Mouse (Mus musculus) cerebral cortex, adult 2 months (tissue): Measurements from ENCODE around the gene Serpine2.

Source experiments
- WGBS: fragments of 180-500 bp; shearing (Covaris S2); methylation state at CpG from one replicate; pipeline ENCODE4 v1.1.7; 2018; 5-methylcytosine and 5-hydroxymethylcytosine counted together

The Serpine2 gene

DNA sequence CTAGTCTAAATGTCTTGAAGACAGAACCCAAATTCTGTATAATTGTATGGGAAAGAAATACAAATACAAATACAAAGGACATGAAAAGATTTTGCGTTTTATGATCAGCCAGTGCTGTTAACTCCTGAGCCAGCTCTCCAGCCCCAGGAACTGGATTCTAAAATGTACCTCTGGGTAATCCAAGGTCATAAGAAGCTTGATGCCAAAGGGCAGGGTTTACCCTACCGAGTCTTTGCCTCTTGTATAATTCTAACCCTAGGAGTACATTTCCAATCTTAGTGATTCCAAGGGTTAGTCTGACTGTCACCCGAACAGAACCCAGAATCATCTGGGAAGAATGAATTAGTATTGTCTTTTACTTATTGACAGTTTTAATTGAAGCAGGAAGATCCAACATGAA, 45.5 kb downstream of the Serpine2 start:
- WGBS: 92% methylated on average over 3 of the region's 3 CpGs

DNA sequence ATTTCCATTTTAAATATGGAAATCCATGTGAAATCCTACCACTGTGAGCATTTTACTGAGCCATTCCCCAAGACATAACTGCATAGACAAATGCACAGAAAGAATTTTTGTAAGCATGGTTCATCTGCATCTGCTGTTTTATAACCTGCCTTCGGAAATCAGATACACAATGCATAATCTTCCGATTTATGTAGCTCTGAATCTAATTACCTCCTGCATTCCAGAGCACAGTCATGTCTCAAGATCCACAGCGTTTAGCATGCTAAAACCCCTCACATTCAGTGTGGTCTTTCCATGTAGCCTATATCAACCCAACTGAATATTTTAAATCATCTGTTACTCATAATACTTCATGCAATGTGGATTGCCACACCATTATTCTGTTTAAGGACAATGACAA, 51.5 kb downstream of the Serpine2 start:
- WGBS: 66% methylated on average over 3 of the region's 3 CpGs

DNA sequence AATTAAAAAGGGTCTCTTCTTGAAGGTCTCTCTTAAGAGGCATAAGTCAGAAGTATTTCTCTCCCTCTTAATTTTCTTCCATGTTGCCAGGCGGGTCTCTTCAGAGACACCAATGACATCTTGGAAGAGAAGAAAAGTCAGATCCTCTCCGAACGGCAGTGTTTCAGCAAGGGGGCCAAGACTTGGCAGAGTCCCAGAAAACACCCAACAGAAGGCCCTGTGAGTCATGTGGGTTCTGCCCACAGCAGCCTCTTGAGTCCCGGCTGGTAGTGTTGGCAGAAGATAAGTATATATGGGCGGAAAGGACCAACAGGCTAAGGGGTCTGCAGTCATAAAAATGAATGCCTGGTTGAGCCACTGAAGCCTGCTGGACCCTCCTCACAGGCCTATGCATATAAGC, 54.1 kb downstream of the Serpine2 start:
- 47% methylated on average over 5 of the region's 5 CpGs for WGBS

DNA sequence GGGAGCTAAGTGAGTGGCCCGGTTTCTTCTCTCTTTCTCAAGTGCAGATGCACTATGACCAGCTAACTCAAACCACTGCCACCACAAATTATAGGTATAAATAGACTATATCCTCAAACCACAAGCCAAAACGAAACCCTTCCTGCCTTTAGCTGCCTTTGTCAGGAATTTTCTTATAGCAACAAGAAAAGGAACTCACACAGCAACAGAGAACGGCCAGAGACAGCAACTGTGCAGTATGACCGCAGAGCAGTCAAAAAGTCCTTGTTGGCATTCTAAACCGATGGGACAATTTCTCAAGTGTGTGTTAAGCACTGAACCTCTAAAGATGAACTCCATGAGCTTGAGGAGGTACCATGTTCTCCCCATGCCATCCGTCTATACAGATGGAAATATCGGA, 57.4 kb downstream of the Serpine2 start:
- WGBS: 81% methylated on average over 7 of the region's 7 CpGs

DNA sequence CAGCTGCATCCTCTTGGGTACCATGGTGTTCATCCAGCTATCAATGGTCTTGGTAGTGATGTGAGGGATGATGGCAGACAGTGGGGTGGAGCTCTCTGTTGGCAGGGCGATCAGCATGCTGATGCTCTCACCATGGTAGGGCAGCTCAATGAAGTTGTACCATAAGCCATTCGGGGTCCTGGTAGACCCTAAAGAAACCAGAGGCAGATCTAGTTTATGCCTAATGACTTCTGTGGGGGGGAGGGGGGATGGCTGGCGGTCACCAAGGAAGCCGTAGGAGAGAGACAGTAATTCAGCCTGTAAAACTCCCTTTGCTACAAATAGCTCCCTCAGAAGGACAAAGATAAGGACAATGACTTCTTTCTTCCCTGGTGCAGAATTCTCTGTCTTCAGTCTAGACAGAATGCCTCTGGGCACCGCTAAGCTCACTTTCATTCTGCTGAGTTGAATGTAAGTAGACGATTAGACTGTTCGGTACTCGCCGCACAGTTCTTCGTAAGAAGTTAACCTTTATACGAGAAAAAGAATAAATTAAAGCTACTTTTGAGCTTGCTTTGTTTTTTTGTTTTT, 58.0 kb downstream of the Serpine2 start:
- WGBS: 69% methylated on average over 11 of the region's 11 CpGs

DNA sequence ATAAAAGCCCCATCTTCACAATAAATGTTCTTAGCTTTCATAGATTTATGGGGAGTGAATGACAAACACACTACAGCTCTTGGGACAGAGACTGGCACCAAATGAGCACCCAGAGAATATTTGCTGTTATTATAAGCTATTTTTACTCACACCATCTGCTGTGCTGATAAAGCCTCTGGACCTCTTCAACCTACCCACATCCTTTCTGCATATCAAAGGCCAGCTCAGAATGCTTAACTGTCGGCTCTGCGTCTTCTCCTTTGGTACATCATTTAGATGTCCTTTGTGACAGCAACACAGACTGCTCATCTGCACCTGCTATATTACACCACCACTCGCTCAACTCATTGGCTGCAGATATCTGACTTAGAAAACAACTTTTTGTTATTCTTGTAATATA, 63.9 kb downstream of the Serpine2 start:
- WGBS: 82% methylated on average over 3 of the region's 3 CpGs

DNA sequence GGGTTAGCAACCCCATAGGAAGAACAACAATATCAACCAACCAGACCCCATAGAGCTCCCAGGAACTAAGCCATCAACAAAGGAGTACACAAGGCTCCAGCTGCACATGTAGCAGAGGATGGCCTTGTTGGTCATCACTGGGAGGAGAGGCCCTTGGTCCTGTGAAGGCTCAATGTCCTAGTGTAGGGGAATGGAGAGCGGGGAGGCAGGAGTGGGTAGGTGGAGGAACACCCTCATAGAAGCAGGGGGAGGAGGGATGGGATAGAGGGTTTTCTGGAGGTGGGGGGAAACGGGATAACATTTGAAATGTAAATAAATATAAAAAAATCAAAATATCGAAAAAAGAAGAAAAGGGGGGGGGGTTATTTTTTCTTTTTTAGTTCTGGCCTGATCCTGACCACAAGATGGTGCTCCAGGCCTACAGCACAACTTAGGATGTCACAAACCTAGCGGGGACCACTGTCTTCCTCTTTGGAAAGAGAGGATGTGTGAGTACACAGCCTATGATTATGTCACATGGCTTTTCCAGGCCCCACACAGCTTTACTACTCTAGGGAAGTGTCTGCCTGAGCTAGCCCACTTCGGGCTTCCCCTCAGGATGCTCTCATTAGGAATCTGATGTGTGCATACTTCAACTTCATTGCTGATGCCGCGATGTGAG, 74.6 kb downstream of the Serpine2 start:
- 44% methylated on average over 7 of the region's 7 CpGs for WGBS

DNA sequence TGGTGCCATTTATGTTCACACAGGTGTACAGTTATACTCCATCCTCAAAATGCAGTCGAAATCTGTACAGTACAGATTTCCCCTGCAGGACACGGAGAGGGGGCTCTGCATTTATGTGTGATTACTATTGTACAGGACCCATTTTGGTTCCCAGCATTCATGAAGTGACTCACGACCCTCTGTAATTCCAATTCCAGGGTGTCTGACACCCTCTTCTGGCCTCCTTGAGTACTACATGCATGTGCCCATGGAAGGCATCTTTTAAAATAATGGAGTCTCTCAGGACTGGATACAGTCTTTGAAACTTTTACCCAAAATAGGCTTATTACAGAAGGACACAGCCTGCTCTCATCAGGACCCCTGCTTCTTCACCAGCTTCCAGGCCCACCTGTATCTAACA, 78.5 kb downstream of the Serpine2 start:
- WGBS: 90% methylated on average over 3 of the region's 3 CpGs

DNA sequence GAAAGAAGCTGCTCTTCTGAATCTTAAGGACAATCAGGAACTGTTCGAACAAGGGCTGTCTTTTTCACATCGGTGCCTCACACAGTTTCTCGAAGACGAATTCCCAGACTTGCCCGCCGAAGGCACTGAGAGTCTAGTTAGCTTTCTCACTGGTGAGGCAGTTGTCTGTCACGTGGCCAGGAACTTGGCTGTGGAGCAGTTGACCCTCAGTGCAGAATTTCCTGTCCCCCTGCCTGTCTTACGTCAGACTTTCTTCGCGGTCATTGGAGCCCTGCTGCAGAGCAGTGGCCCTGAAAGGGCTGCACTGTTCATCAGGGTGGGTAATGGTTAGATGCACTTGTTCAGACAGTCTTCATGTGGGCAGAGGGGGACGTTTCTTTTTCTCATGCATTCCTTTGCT, 83.0 kb downstream of the Serpine2 start:
- WGBS: 74% methylated on average over 11 of the region's 11 CpGs

DNA sequence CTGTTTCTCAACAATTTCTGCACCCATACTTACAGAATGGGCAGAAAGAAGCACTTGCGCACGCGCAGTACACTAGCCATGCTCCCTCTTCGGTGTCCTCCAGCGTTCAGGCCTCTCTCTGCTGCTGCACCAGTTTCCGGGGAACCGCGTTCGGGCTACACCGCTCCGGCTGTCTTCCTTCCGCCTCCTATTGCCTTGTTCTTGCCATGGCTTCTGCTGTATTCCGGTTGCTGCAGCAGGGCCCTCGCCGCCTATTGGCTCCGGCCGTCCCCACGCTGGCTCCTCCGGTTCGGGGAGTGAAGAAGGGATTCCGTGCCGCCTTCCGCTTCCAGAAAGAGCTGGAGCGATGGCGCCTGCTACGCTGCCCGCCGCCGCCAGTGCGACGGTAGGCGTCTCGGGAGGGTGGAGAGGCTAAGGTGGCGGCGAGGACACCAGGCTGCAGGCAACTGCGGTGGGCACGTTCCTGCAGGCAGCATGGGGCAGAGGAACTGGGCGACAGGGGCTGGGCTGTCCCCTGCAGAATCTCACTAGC, 85.0 kb downstream of the Serpine2 start, which contains the start of the genes Mrpl44 and Wdfy1:
Gene Mrpl44 (plus strand): TSS at position 92 of the 532 bp plus-strand sequence.
Gene Wdfy1 (minus strand): TSS at position 217 of the 532 bp plus-strand sequence.
- WGBS: under 1% methylated on average over 38 of the region's 38 CpGs

DNA sequence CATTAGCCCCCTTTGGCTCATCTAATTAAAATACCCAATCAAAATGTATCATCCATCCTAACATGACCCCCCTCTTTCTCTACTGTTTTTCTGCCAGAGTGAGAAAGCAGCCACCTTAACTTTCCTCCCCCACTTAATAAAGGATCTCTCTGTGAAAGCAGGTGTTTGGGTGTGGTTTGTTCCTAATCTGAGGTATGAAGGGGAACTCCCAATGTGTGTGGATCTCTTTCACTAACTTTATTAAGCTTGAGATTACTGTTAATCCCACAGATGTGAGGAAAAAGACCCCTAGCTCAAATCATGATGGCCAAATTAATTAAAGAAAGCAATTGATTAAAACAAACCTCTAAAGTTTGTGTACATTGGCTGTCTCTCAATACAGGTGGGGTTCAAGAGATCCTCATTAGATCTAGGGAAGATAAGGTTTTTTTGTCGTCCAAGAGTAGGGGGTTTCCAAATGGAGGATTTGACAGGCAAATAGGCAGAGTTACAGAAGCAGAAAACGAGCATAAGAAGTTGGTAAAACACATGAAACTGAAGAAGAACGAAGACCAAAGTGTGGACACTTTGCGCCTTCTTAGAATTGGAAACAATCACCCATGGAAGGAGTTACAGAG, 86.7 kb downstream of the Serpine2 start:
- WGBS: 79% methylated on average over 4 of the region's 4 CpGs

DNA sequence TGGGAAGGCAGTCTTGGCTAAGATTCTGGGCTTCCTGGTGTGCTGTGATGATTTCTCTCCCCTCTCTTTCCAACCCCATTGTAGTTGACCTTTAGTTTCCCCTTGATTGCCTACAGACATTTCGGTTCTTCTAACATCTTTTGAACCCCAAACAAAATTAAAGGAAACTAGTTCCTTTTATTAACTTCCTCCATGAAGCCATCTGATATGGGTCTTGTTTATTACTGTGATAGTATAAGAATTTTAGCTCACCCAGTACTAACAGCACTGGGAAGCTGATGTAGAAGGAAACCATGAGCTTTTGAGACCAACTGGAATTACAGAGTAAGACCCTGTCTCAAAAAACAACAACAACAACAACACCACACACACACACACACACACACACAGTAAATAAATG, 92.7 kb downstream of the Serpine2 start:
- WGBS: 37% methylated on average over 1 of the region's 1 CpGs

DNA sequence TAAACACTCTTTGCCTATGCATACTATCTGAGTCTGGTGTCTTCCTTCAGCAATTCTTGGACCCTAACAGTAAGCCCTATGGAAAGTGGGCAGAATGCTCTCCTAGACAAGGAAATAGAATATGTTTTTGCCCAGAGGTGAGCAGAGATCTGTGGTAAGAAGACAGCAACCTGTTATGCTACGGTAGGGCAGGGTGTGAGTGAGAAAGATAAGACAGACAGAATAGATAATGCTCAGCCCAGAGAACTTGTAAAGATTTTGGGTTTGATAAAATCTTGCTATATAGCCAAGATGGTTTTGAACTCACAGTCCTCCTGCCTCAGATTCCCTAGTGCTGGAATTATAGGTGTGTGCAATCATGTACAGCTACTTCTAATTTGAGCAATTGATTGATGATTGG, 96.5 kb downstream of the Serpine2 start:
- WGBS: 93% methylated on average over 1 of the region's 1 CpGs

DNA sequence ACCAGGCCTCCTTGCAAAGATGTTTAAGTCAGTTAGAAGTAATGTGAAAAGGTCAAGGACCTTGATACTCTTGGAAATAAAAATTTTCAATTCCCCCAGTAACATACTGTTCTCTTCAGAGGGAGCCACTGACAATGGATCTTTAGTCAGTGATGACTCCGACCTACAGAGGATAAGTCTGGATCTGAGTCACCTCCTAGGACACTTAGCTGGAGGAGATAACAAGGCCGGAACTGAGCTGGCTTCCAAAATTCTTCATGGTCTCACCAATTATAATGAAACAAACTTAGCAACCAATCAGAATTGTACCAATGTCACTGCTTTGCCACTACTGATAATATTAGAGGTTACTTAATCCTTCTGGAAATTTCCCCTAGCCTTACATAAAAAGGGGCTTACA, 96.9 kb downstream of the Serpine2 start:
- WGBS: 92% methylated on average over 2 of the region's 2 CpGs

DNA sequence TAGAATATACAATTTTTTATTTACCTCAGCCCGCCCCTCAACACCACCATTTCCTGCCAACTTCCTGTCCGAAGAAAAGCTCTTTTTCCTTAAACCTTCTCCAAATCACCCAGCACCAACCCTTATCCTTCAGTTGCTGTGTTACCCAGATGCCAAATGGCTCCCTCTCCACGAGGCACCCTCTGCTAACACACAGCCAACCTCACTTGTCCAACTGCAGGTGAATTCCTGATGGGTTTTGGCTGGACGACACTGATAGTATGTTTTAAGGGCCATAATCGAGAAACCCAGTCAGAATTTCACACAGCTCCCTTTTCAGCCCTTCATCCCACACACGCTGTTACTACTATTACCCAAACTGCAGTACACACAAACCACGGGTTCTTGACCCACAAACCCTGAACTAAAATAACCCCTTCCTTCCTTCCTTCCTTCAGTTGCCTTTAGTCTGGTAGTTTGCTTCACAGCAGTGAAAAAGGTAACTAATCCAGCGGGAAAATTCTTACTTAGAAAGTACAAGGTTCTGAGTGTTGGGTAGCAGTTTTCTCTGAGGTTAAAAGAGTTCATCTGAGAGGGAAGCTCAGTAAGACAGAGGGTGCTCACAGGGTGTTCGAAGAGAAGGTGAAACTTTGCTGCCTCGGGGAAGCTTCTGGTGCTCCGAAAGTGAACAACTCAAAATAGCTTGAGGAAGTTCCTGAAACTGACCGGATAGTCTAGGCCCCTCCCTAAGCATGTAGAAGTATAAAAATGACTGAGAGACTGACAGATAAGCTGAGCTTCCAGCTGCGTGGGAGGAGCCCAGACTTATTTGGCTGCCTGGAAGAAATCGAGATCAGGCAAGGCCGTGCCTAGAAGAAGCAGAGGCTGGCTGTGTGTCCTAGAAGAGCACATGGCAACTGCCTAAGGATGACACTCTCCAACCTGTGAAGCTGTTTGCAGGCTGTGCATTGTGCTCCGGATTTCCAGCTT, 98.4 kb downstream of the Serpine2 start:
- 42% methylated on average over 16 of the region's 16 CpGs for WGBS

DNA sequence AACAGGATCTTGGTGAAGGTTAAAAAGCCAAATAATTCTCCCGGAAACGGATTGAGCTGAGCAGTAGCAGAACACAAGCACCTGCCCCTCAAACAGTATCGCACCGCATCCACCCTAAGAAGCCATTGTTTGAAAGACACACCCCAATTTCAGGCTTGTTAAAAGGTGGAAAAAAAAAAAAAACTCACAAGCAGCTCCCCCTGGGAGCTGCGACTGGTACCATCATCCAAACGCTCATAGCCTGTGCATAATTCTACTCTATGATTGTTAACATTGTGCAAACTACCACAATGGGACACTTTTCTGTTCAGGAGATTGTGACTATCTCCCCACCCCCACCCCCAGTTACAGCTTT, 99.1 kb downstream of the Serpine2 start:
- WGBS: under 1% methylated on average over 6 of the region's 6 CpGs

DNA sequence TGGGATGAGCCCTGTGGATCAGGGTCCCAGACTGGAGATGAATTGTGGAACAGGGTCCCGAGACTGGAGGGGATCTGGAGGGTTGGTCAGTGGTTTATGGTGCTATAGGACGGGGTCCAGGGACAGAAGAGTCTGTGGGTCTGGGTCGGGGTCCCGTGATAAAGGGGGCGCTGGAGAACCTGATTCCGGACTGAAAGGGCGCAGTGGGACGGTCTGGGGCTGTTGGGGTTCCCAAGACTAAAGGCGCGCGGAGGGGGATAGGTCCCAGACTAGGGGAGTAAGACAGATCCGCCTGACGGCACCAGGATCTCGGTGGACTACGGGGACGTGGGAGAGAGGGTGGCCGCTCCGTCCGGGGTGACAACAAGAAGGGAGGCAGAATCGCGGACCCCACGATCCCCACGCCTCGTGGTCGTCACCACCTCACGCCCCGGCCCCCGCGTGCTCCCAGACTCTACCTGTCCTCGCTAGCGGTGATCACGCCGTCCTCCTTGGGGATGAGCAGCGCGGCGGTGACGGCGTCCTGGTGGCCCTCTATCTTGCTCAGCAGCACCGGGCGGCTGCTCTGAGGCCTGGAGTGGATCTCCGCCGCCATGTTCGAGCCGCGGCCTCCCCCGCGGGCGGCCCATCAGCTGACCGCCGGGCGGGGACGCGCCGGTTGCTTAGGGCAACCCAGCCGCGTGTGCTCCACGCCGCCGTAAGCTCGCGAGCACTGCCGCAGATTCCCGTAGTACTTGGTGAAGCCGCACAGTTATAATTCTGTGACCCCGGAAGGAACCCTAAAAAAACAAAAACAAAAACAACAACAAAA, 99.7 kb downstream of the Serpine2 start:
- WGBS: 1% methylated on average over 65 of the region's 65 CpGs

DNA sequence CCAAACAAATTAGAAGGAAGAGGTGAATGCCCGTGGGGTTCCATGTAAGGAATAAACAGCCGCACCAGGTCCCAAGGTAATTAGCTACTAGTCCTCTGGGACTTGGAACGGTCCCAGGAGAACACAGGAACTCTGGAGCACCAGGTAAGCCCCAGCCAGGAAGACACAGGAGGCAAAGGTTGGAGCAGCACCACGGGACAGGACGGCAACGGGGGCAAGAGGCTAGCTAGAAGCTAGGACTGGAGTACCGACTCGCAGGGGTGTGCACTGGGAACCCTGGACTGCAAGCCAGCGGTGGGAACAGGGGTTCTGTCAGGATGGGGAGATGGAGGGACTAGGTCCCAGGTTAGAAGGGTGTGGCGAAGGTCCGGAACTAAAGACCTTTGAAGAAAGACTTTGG, 100.3 kb downstream of the Serpine2 start:
- 2% methylated on average over 11 of the region's 11 CpGs for WGBS

DNA sequence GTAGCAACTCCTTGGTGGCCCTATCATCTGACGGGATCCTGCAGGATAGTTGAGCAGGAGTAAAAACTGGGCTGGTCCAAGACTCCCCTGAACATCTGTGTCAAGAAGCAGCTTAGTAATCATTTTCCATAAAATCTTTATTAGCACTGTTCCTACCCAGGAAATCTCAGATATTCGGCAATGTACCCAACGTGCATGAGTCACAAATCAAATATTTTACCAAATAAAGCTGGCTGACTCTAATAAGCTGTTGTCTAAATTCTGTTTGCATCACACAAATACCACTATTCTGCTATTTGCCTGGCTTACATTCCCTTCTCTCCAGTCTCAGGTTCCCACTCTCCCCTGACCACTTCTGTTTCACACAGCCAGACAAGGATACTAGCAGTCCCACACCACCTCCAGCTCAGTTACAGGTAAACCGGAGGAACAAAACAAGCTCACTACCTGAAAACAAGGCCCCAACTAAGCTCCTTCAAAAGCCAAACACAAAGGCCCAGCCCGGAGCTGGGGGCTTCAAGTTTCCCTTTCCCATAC, 101.5 kb downstream of the Serpine2 start:
- WGBS: 64% methylated on average over 5 of the region's 5 CpGs

DNA sequence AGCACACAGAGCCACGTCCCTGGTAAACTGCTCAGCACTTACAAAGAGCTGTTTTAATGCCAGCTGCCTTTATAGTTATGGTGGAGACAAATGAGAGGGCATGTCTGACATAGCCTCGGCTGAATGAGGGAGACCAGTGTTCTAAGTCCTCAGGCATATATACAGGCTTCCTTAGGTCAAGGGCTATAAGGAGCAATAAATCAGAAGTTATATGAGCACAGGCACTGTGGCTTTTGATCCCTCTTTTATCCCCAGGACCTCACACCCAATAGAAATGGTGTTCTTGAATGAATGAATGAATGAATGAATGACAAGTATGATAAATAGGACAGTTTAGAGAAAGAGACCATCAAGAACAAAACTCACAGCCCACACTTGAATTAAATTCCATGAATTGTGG, 102.0 kb downstream of the Serpine2 start:
- 30% methylated on average over 2 of the region's 2 CpGs for WGBS

DNA sequence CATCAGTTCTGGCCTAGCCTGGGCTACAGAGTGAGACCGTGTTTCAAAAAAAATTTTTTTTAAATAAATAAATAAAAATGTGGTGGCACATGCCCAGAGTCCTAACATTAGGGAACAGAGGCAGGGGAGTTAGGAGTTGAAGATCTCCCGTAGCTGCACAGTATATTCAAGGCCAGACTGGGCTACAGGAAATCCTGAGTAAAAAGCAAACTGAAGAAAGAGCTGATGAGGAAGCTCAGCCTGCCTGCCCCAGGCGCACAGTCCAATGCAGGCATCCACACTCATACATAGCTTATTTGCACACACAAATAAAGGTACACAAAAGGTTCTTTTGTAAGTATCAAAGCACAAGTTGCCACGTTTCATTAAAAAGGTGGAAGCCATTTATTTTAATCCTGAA, 103.4 kb downstream of the Serpine2 start:
- 73% methylated on average over 4 of the region's 4 CpGs for WGBS
